Mouse (Mus musculus): ENCODE data around the gene Zfpm1. TPM values are rescaled to one million over a fixed set of nuclear protein-coding genes. Genes with fewer than 3 reads are reported as not detected.

The Zfpm1 gene
- total RNA-seq, 2 experiments from 2014 or later = 176 to 303 TPM

- ATAC-seq (replicated peaks; ENCODE audit: low FRiP score, poor library complexity, severe bottlenecking) = peak; percentile 53
Observed at GRCm38 (mm10) chr8:122273826-122274225, 8.1 kb upstream of the Zfpm1 start.

GRCm38 (mm10) chr8:122274651-122275391 lies 7.1 kb upstream of the Zfpm1 start:
- ATAC-seq (replicated peaks; ENCODE audit: low FRiP score, poor library complexity, severe bottlenecking) = no peak

- ATAC-seq (replicated peaks; ENCODE audit: low FRiP score, poor library complexity, severe bottlenecking) = peak; percentile 25
Observed at GRCm38 (mm10) chr8:122276308-122276707, 5.6 kb upstream of the Zfpm1 start.

- peak; percentile 33 for ATAC-seq (replicated peaks; ENCODE audit: low FRiP score, poor library complexity, severe bottlenecking)
Observed at GRCm38 (mm10) chr8:122277204-122277995, 4.5 kb upstream of the Zfpm1 start.

- no peak for ATAC-seq (replicated peaks; ENCODE audit: low FRiP score, poor library complexity, severe bottlenecking)
Observed at GRCm38 (mm10) chr8:122280156-122280555, 1.8 kb upstream of the Zfpm1 start.

GRCm38 (mm10) chr8:122280588-122281316 lies 1.2 kb upstream of the Zfpm1 start:
- peak; percentile 16 for ATAC-seq (replicated peaks; ENCODE audit: low FRiP score, poor library complexity, severe bottlenecking)

- peak; percentile 52 for ATAC-seq (replicated peaks; ENCODE audit: low FRiP score, poor library complexity, severe bottlenecking)
Observed at GRCm38 (mm10) chr8:122281317-122282034, 465 bp upstream of the Zfpm1 start.

- no peak for ATAC-seq (replicated peaks; ENCODE audit: low FRiP score, poor library complexity, severe bottlenecking)
Observed at GRCm38 (mm10) chr8:122282501-122283355, 787 bp downstream of the Zfpm1 start.

GRCm38 (mm10) chr8:122283356-122284202 lies 1.6 kb downstream of the Zfpm1 start:
- ATAC-seq (replicated peaks; ENCODE audit: low FRiP score, poor library complexity, severe bottlenecking) = no peak

GRCm38 (mm10) chr8:122284203-122284658 lies 2.3 kb downstream of the Zfpm1 start:
- no peak for ATAC-seq (replicated peaks; ENCODE audit: low FRiP score, poor library complexity, severe bottlenecking)

GRCm38 (mm10) chr8:122284659-122285261 lies 2.8 kb downstream of the Zfpm1 start:
- 0 out of 2 replicates have a peak, but pooled peaks have one; percentile 1 for ATAC-seq (replicated peaks; ENCODE audit: low FRiP score, poor library complexity, severe bottlenecking)

GRCm38 (mm10) chr8:122285727-122286126 lies 3.8 kb downstream of the Zfpm1 start:
- no peak for ATAC-seq (replicated peaks; ENCODE audit: low FRiP score, poor library complexity, severe bottlenecking)

- peak; percentile 53 for ATAC-seq (replicated peaks; ENCODE audit: low FRiP score, poor library complexity, severe bottlenecking)
Observed at GRCm38 (mm10) chr8:122286899-122287298, 5.0 kb downstream of the Zfpm1 start.

GRCm38 (mm10) chr8:122287742-122288141 lies 5.8 kb downstream of the Zfpm1 start:
- peak; percentile 11; the same call in 1 of the 2 replicates for ATAC-seq (replicated peaks; ENCODE audit: low FRiP score, poor library complexity, severe bottlenecking)

- no peak for ATAC-seq (replicated peaks; ENCODE audit: low FRiP score, poor library complexity, severe bottlenecking)
Observed at GRCm38 (mm10) chr8:122288344-122288743, 6.4 kb downstream of the Zfpm1 start.

- no peak for ATAC-seq (replicated peaks; ENCODE audit: low FRiP score, poor library complexity, severe bottlenecking)
Observed at GRCm38 (mm10) chr8:122291075-122291474, 9.1 kb downstream of the Zfpm1 start.

GRCm38 (mm10) chr8:122291549-122291948 lies 9.6 kb downstream of the Zfpm1 start:
- ATAC-seq (replicated peaks; ENCODE audit: low FRiP score, poor library complexity, severe bottlenecking) = no peak
